Mouse (Mus musculus): ENCODE data around the gene Trim12a. TPM values are rescaled to one million over a fixed set of nuclear protein-coding genes. Genes with fewer than 3 reads are reported as not detected.

The Trim12a gene
- polyA plus RNA-seq (2014; fragmentation: Illumina TruSeq; extraction: RNeasy Lipid Tissue Mini Kit (QIAGEN cat#74804); ENCODE audit: insufficient read depth, low read depth, low replicate concordance), result 34.7 TPM

GRCm38 (mm10) chr7:104315369-104316080 lies at the start of gene Trim12a:
Trim12a (minus strand) TSS chr7:104315466.

GRCm38 (mm10) chr7:104352717-104353599 lies 37.7 kb upstream of the Trim12a start, which contains the start of gene Trim12c:
Trim12c (minus strand) TSS chr7:104353362.

GRCm38 (mm10) chr7:104329171-104329570 lies 13.9 kb upstream of the Trim12a start, which contains the start of gene Trim34b:
Trim34b (plus strand) TSS chr7:104329471.

GRCm38 (mm10) chr7:104287576-104288443 lies 27.5 kb downstream of the Trim12a start, which contains the start of gene Trim5:
Trim5 (minus strand) TSS chr7:104288094.

Other genes starting within 250 kb of the Trim12a start
- gene Olfr644, start 243.6 kb downstream of the Trim12a start, polyA plus RNA-seq (2014; fragmentation: Illumina TruSeq; extraction: RNeasy Lipid Tissue Mini Kit (QIAGEN cat#74804); ENCODE audit: insufficient read depth, low read depth, low replicate concordance), result not detected
- gene Olfr645, start 230.0 kb downstream of the Trim12a start, polyA plus RNA-seq (2014; fragmentation: Illumina TruSeq; extraction: RNeasy Lipid Tissue Mini Kit (QIAGEN cat#74804); ENCODE audit: insufficient read depth, low read depth, low replicate concordance), result not detected
- not detected for gene Olfr646, start 210.6 kb downstream of the Trim12a start, polyA plus RNA-seq (2014; fragmentation: Illumina TruSeq; extraction: RNeasy Lipid Tissue Mini Kit (QIAGEN cat#74804); ENCODE audit: insufficient read depth, low read depth, low replicate concordance)
- not detected for gene Ubqln5, start 185.6 kb downstream of the Trim12a start, polyA plus RNA-seq (2014; fragmentation: Illumina TruSeq; extraction: RNeasy Lipid Tissue Mini Kit (QIAGEN cat#74804); ENCODE audit: insufficient read depth, low read depth, low replicate concordance)
- not detected for gene Olfr643, start 178.1 kb downstream of the Trim12a start, polyA plus RNA-seq (2014; fragmentation: Illumina TruSeq; extraction: RNeasy Lipid Tissue Mini Kit (QIAGEN cat#74804); ENCODE audit: insufficient read depth, low read depth, low replicate concordance)
- gene Ubqln3, start 172.2 kb downstream of the Trim12a start, polyA plus RNA-seq (2014; fragmentation: Illumina TruSeq; extraction: RNeasy Lipid Tissue Mini Kit (QIAGEN cat#74804); ENCODE audit: insufficient read depth, low read depth, low replicate concordance), result not detected
- gene Ubqlnl, start 164.9 kb downstream of the Trim12a start, polyA plus RNA-seq (2014; fragmentation: Illumina TruSeq; extraction: RNeasy Lipid Tissue Mini Kit (QIAGEN cat#74804); ENCODE audit: insufficient read depth, low read depth, low replicate concordance), result not detected
- not detected for gene Olfm5, start 150.6 kb downstream of the Trim12a start, polyA plus RNA-seq (2014; fragmentation: Illumina TruSeq; extraction: RNeasy Lipid Tissue Mini Kit (QIAGEN cat#74804); ENCODE audit: insufficient read depth, low read depth, low replicate concordance)
- not detected for gene Olfr648, start 132.1 kb downstream of the Trim12a start, polyA plus RNA-seq (2014; fragmentation: Illumina TruSeq; extraction: RNeasy Lipid Tissue Mini Kit (QIAGEN cat#74804); ENCODE audit: insufficient read depth, low read depth, low replicate concordance)
- not detected for gene Olfr649, start 119.5 kb downstream of the Trim12a start, polyA plus RNA-seq (2014; fragmentation: Illumina TruSeq; extraction: RNeasy Lipid Tissue Mini Kit (QIAGEN cat#74804); ENCODE audit: insufficient read depth, low read depth, low replicate concordance)
- gene Trim6, start 96.7 kb downstream of the Trim12a start, polyA plus RNA-seq (2014; fragmentation: Illumina TruSeq; extraction: RNeasy Lipid Tissue Mini Kit (QIAGEN cat#74804); ENCODE audit: insufficient read depth, low read depth, low replicate concordance), result 0.55 TPM
- 16.4 TPM for gene Trim34a, start 71.0 kb downstream of the Trim12a start, polyA plus RNA-seq (2014; fragmentation: Illumina TruSeq; extraction: RNeasy Lipid Tissue Mini Kit (QIAGEN cat#74804); ENCODE audit: insufficient read depth, low read depth, low replicate concordance)
- 3.5 TPM for gene Trim5, start 27.4 kb downstream of the Trim12a start, polyA plus RNA-seq (2014; fragmentation: Illumina TruSeq; extraction: RNeasy Lipid Tissue Mini Kit (QIAGEN cat#74804); ENCODE audit: insufficient read depth, low read depth, low replicate concordance)
- not detected for gene Trim34b, start 14.0 kb upstream of the Trim12a start, polyA plus RNA-seq (2014; fragmentation: Illumina TruSeq; extraction: RNeasy Lipid Tissue Mini Kit (QIAGEN cat#74804); ENCODE audit: insufficient read depth, low read depth, low replicate concordance)
- gene Trim12c, start 37.9 kb upstream of the Trim12a start, polyA plus RNA-seq (2014; fragmentation: Illumina TruSeq; extraction: RNeasy Lipid Tissue Mini Kit (QIAGEN cat#74804); ENCODE audit: insufficient read depth, low read depth, low replicate concordance), result 12.5 TPM
- gene Trim30b, start 54.4 kb upstream of the Trim12a start, polyA plus RNA-seq (2014; fragmentation: Illumina TruSeq; extraction: RNeasy Lipid Tissue Mini Kit (QIAGEN cat#74804); ENCODE audit: insufficient read depth, low read depth, low replicate concordance), result 1.8 TPM
- gene Trim30c, start 85.4 kb upstream of the Trim12a start, polyA plus RNA-seq (2014; fragmentation: Illumina TruSeq; extraction: RNeasy Lipid Tissue Mini Kit (QIAGEN cat#74804); ENCODE audit: insufficient read depth, low read depth, low replicate concordance), result 0.22 TPM
- 11.2 TPM for gene Trim30a, start 149.7 kb upstream of the Trim12a start, polyA plus RNA-seq (2014; fragmentation: Illumina TruSeq; extraction: RNeasy Lipid Tissue Mini Kit (QIAGEN cat#74804); ENCODE audit: insufficient read depth, low read depth, low replicate concordance)
- 6.3 TPM for gene Trim30d, start 192.4 kb upstream of the Trim12a start, polyA plus RNA-seq (2014; fragmentation: Illumina TruSeq; extraction: RNeasy Lipid Tissue Mini Kit (QIAGEN cat#74804); ENCODE audit: insufficient read depth, low read depth, low replicate concordance)
- not detected for gene Olfr651, start 234.7 kb upstream of the Trim12a start, polyA plus RNA-seq (2014; fragmentation: Illumina TruSeq; extraction: RNeasy Lipid Tissue Mini Kit (QIAGEN cat#74804); ENCODE audit: insufficient read depth, low read depth, low replicate concordance)
- gene Olfr652, start 245.4 kb upstream of the Trim12a start, polyA plus RNA-seq (2014; fragmentation: Illumina TruSeq; extraction: RNeasy Lipid Tissue Mini Kit (QIAGEN cat#74804); ENCODE audit: insufficient read depth, low read depth, low replicate concordance), result not detected